Mouse (Mus musculus): ENCODE measurements around the gene Treml2. TPM values are rescaled to one million over a fixed set of nuclear protein-coding genes. Genes with fewer than 3 reads are reported as not detected.

Treml2 gene
- 46.2 and 61.0 TPM in 2 replicates for total RNA-seq (2017)

DNA sequence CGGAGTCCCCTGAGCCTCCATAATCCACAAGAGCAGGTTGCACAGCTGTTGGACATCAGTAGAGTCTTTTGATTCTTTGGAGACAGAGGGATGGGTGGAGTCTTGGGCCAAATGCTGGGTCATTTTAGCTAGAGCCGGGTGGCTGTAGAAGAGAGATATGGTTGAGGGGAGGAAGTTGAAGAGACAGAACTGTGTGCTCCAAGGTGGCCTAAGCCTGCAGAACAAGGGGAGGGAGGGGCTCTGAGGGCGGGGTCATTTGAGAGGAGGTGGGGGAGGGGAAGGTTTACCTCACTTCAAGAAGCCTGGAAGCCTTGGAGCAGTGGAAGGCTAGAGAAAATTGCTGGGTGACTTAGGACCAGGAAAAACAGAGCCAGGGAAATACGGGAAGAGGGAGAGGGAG lies at the start of gene Treml2:
Gene Treml2 (plus strand): TSS at position 296 of the 400 bp plus-strand sequence.
- peak; percentile 65 for ATAC-seq (replicated peaks; ENCODE audit: low read depth, poor library complexity, severe bottlenecking)

DNA sequence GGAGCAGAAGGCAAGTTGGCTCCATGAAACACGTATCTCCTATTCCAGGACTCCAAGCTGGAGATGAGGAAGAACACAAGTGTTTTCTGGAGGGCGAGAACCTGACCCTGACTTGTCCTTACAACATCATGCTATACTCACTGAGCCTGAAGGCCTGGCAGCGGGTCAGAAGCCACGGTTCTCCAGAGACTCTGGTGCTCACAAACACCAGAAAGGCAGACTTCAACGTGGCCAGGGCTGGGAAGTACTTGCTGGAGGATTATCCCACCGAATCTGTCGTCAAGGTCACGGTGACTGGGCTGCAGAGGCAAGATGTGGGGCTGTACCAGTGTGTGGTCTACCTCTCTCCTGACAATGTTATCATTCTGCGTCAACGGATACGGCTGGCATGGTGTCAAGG lies 49.8 kb upstream of the Treml2 start:
- ATAC-seq (replicated peaks; ENCODE audit: low read depth, poor library complexity, severe bottlenecking), result no peak

DNA sequence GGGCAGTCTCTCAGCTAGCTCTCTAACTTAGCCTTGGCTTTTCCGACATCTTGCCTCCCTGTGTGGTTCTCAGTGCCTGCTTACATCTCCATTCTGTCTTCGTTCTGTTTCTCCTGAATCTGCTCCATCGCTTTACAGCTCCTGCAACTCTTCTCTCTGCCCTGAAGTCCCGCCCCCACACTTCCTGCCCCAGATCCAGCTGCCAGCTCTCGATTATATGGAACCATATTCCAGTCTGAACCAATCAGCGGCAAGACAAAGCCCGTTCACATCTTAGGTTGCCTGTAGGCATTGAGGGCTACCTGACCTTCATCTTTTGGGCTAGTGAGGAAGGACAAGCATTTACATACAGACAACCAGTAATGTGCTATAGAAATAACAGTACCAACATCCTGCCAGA lies 48.7 kb upstream of the Treml2 start:
- ATAC-seq (replicated peaks; ENCODE audit: low read depth, poor library complexity, severe bottlenecking), result no peak

DNA sequence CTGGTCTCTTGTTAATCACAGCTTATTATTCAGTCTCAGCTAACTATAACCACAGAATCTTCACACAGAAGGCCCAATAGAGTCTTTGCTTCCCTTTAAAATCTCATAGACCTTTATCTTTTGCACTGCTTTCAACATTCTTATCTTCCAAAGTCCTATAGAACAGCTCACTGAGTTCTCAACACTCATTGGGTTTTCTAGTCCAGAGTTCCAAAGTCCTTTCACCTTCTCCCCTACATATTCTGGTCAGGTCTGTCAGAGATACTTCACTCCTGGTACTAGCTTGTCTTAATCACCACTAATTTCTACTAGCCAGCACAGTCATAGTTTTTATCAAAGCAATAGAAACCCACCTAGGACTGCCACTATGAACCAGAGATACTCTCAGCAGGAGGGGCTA lies 42.7 kb upstream of the Treml2 start:
- no peak for ATAC-seq (replicated peaks; ENCODE audit: low read depth, poor library complexity, severe bottlenecking)

DNA sequence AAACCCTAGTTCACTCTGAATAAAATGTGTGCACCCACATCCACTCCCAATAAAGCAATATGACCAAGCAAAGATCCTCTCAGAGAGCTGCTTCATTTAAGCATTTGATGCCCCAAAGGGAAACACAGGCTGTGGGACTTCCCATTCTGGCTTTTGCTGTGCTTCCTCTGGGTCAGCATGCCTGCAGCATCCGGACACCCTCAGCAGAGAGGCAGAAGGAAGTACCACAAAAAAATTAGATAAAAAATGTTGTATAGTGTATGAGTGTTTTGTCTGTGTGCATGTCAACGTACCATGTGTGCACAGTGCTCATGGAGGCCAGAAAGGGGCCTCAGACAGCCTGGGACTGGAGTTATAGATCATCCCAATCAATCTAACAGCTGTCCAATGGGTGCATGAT lies 37.4 kb upstream of the Treml2 start:
- 0 out of 2 replicates have a peak, but pooled peaks have one; percentile 47 for ATAC-seq (replicated peaks; ENCODE audit: low read depth, poor library complexity, severe bottlenecking)

DNA sequence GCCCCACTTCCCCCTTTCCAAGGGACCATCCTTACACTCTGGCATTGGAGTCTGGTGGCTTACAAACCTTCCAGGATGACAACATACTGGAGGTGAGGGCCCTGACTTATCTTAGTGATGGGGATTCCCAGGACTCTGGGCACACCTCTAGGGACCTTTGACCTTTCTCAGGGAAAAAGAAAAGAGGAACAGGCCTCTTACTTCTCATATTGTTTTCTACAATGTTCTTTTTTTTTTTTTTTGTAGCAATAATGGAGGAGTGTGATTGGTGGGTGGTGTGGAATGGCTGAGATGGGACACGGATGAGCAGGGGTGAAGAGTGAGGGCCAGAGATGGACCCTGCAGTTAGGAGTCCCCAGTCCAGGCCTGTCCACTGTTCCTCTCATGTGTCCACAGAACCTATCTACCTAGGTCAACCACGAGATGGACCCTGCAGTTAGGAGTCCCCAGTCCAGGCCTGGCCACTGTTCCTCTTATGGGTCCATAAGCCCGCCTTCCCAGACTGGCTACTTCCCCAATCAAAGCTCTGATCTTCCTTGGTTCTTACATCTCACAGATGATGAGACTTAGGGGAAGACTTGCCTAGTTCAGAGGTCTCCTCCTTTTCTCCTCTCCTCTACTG lies 35.4 kb upstream of the Treml2 start, which contains the start of gene Treml4:
Gene Treml4 (plus strand): TSS at position 555 of the 622 bp plus-strand sequence.
- peak; percentile 35 for ATAC-seq (replicated peaks; ENCODE audit: low read depth, poor library complexity, severe bottlenecking)

DNA sequence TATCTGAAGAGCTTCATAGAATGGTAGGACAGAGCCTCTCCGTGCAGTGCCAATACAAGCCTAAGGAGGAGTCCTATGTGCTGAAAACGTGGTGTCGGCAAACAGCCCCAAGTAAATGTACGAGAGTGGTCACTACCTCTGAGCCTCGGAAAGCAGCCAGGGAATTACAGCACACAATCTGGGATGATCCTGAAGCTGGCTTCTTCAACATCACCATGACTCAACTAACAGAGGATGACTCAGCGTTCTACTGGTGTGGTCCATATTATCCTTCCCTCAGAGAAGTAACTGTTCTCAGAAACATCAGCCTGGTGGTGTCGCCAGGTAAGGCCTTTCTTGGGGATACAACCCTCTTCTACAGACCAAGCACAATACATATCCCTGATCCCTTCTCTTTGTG lies 34.6 kb upstream of the Treml2 start:
- ATAC-seq (replicated peaks; ENCODE audit: low read depth, poor library complexity, severe bottlenecking), result no peak

DNA sequence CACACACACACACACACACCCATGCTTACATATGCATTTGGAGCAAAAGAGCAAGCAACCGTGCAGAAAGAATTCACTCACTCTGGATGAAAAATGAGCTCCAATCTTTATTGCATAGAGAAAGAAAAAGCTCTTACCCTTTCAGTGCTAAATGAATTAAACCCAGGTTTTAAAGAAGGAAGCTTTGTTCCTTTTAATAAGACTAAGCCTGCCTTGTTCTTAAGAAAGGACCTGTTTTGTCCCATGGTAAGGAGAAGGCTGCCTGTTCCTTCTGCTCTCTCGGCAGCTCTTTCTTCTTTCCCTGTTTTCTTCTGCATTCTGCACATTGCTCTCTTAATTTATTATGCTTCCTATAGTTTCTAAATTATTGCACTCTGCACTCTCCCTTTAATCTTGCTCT lies 33.2 kb upstream of the Treml2 start:
- ATAC-seq (replicated peaks; ENCODE audit: low read depth, poor library complexity, severe bottlenecking), result no peak

DNA sequence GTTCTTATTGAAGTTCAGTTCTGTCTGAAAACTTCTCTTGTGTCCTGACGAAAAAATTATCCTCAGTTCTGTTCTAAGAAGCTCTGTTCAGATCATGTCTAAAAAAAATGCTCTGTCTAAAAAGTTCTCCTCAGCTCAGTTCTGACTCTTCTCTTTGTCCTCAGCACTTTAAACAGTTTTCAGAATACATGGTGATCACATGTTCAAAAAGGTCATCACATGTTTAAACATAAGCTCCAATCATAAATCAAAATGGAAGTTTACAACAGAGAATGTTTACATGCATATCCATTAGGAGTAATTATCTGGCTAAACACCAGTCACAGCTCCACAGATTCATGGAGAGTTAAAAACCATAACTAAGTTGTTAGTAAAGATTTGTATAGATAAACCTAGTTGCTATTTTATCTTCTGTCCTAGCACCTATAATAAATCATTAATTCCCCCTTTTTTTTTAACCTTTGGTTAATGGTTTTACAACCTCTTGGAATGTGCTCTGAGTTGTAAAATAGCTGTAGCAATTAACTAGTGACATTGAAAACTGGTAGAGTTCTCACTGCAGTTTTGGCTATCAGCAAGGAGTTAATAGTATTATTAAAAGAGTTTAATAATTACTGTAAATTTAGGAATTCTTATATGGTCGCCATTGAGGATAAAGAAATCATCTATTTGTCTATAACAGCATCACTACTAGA lies 32.5 kb upstream of the Treml2 start:
- no peak for ATAC-seq (replicated peaks; ENCODE audit: low read depth, poor library complexity, severe bottlenecking)

DNA sequence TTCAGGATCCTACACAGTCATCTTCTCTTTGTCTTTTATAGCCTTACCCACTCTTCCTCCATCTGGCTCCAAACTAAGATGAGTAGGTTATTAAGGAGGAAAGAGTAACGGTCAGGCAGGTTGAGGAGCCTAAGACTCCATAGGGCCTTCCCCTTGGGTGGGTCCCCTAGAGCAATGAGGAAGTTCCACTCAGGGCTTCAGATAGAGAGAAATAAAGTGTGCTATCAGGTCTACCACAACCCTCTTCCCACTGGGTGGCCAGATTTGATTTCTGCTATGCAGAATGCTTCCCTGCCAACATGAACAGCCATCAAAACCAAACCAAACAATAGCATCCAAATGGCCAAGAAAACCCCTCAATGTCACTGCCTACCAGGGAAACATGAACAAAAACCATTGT lies 31.7 kb upstream of the Treml2 start:
- ATAC-seq (replicated peaks; ENCODE audit: low read depth, poor library complexity, severe bottlenecking), result peak; percentile 74

DNA sequence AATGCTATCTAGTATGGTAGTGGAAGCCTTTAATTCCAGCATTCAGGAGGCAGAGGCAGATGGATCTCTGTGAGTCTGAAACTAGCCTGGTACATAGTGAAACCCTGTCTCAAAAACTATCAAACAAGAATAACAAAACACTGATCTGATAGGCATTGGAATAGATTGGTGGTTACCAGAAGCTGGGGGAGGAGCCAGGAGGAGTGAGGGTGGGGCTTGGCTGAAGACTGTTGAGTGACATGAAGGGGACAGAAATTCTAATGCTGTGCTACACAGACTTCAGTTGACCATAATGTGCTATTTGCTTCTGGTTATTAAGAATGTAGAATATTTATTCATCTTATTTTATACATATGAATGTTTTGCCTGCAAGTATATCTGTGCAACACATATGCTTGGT lies 31.0 kb upstream of the Treml2 start:
- ATAC-seq (replicated peaks; ENCODE audit: low read depth, poor library complexity, severe bottlenecking), result no peak

DNA sequence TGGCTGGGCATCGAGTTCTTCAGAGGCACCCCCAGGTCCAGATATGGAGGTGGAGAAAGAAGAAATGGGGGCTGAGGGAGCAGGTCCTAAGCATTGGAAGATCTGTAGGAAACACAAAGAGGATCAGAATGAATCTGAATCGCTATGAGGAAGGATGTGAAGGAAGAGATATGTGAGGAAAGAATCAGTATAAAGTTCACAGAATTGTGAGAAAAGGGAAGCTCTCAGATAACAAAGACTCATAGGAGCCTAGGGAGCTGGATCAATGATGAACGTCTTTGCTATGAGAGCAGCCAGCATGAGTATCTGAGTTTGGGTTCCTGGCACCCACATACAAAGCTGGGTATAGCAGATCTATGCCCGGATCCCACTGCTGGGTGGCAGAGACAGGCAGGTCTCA lies 29.5 kb upstream of the Treml2 start:
- no peak for ATAC-seq (replicated peaks; ENCODE audit: low read depth, poor library complexity, severe bottlenecking)

DNA sequence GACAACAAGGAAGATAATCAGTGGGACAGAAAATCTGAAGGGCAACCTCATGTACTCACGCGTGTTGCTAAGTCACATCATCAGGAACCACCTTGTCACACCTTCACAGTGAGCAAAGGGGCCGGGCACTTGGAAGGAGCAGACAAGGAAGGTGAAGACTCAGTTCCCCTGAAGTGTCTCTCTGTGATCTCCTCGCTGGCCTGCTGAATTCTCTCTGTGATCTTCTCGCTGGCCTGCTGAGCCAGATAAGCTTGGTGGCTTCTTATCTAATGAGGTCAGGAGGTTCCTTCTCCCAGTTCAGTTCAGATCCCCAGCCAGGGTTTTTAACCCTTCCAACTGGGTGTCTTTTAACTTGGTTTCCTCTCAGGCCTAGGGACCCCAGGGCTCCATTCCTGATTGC lies 27.1 kb upstream of the Treml2 start:
- ATAC-seq (replicated peaks; ENCODE audit: low read depth, poor library complexity, severe bottlenecking), result peak; percentile 73

DNA sequence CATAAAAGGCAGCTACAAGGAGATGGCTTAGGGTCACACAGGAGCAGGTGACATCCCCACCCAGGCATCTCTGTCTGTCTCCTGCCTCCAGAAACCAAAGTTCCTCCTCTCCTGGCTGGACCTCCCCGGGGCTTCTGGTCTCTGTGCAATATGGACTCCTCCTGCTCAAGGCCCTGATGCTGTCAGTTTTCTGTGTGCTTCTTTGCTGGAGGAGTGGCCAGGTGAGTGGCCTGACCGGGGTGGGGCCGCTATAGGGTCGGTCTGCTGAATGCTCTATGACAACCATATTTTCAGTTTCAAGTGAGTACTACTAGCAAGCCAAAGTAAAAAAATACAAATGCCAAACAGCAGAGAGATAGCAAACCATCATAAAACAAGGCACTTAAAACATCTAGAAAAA lies 26.7 kb upstream of the Treml2 start:
- ATAC-seq (replicated peaks; ENCODE audit: low read depth, poor library complexity, severe bottlenecking), result 0 out of 2 replicates have a peak, but pooled peaks have one; percentile 3

DNA sequence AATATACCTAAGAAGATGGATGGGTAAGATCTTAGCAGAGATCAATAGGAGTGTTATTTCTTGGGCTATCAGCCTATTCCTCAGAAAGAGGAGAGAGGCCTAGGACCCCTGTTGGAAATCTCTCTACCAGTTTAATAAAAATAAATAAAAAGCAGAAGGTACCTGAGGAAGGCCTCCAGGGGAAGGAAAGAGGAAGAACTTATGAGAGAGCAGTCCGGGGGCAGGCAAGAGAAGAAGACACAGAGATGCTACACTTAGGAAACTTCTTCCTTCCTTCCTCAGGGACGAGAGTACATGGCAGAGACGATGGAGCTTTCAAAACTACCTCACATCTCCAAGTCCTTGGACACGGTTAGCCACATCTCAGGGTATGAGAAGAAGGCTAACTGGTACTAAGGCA lies 25.2 kb upstream of the Treml2 start:
- ATAC-seq (replicated peaks; ENCODE audit: low read depth, poor library complexity, severe bottlenecking), result no peak

DNA sequence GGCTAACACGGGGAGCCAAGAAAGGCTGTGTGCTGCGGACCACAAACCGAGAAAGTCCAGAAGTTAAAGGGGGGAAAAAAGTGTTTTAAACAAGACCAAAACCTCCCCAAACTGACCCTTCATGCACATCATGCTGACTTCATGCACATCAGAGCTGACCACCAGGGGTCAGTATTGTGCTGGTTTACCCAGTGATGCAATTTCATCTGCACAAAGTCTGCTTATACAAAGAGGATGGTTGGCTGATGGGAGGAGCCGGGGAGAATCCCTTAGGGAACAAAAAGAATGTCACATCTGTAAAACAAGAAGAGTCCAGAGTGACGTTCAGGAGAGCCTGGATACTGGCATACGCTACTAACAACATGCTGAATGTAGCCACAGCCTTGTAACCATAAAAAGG lies 24.4 kb upstream of the Treml2 start:
- ATAC-seq (replicated peaks; ENCODE audit: low read depth, poor library complexity, severe bottlenecking), result peak; percentile 78

DNA sequence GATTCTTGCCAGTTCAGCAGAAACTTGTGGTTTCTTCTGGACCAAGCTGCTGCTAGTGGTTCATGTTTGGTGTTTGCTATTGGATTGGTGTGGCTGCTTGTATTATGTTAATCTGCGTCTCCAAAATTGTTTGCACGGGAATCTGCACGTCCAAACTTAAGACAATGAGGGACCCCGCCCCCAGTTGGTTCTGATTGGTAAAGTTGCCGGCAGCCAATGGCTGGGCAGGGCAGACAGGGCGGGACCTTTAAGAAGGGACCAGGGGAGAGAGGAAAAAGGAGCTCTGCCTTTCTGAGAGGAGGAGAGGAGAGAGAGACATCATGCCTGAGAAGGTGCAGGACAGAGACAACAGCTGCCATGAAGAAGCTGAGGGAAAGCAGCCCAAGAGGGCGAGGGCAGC lies 23.6 kb upstream of the Treml2 start:
- no peak for ATAC-seq (replicated peaks; ENCODE audit: low read depth, poor library complexity, severe bottlenecking)

DNA sequence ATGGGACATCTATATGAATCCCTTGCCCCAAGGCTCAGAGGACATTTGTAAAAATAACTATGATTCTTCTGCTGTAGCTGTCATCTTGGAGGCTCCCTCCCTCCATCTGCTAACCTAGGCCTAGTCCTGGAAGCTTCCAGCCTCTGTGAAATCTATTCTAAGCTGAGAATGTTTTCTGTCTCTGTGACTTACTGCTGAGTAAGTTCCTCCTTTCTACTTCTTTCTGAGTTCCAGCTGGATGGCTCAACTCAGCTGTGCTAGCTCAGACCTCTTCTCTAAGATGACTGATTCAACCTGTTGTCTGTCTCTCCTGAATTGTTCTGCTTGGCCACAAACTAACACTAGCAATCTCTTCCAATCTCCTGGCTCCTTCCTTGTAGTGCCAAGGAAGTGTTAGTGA lies 20.9 kb upstream of the Treml2 start:
- ATAC-seq (replicated peaks; ENCODE audit: low read depth, poor library complexity, severe bottlenecking), result no peak

DNA sequence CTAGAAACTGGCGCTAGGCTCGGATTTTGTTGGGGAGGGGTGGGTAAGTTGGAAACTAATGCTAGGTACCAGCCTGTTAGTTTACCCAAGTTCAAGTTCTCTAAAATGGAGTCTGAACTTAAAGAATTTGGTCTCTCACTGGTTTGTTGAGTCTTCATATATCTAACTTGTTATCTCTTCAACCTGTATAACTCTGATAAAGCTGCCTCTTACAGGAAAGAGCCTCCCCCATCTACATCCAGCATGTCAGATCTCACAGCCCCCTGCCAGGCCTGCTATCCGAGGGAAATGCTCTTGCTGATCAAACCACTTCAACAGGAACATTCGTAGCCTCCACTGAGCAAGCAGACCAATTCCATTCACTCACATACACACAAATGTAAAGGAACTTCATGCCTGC lies 20.3 kb upstream of the Treml2 start:
- no peak for ATAC-seq (replicated peaks; ENCODE audit: low read depth, poor library complexity, severe bottlenecking)

DNA sequence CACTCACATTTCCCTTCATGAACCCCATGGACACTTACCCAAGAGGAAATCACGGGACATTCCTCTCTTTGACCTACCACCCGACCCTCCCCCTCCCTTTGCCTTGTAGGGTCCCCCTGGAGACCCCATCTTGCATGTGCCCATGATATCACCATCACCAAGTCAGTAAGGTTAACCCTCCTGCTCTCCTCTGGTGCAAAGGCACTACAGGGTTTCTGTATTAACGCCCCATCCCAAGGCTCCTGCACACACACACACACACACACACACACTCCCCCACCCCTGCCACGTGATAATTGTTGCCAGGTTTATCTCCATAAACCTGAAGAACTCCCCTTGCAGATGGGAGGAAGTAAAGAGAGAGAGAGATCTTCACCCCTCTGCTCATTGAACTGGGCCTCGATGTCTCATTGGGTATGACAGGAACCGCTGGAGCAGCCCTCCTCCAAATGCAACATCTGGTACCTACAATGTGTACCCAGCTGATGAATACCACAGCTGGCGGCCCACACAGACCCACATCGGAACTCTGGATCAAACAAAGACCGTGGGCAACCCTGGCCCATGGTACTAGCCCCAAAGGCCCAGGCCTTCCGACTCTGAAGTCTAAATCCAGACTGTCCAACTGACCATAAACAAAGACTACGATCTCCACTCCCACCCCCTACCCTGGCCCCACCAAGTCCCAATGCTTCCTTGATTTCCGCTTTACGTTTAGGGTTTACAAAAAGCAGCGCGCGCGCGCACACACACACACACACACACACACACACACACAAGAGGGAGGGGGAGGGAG lies 18.2 kb upstream of the Treml2 start:
- 0 out of 2 replicates have a peak, but pooled peaks have one; percentile 5 for ATAC-seq (replicated peaks; ENCODE audit: low read depth, poor library complexity, severe bottlenecking)

DNA sequence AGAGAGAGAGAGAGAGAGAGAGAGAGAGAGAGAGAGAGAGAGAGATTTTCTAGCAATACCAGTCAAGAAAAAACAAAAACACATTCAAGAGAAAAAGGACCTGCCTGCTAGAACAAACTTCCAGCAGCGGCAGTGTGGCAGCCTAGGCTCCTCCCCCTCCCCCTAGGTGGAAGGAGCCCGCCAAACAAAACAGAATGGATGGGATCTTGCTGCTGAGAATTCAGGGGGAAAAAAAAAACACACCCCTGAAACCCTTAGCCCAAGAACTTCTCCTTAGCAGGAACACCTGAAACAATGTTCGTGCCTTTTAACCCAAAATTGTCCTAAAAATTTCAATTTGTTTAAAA lies 17.6 kb upstream of the Treml2 start:
- ATAC-seq (replicated peaks; ENCODE audit: low read depth, poor library complexity, severe bottlenecking), result peak; percentile 68
